Mouse (Mus musculus) right cerebral cortex, postnatal 36 days (tissue): ENCODE measurements around the gene Ccdc74a.
A peak's percentile ranks its signal among the peaks of the same experiment; 100 is the strongest.
"Not testable (repeated sequence)": the region's sequence is repeated elsewhere in the genome, so short reads cannot be mapped to it uniquely, and the experiment has no call there.

Experiments
- DNase-seq, 2 experiments: peaks; one replicate each; pipeline ENCODE4 v3.0.0; 2022; ENCODE audit warnings: low spot score in 2 of 2, mixed read lengths in 1 of 2

Ccdc74a gene

GRCm38 (mm10) chr16:17646310-17647114 lies at the start of gene Ccdc74a:
TSS of gene Ccdc74a (plus strand) at chr16:17646470.
- DNase-seq: peak; percentile 69 to 74

GRCm38 (mm10) chr16:17600944-17601562 lies 45.2 kb upstream of the Ccdc74a start:
- DNase-seq: no peak

DNA sequence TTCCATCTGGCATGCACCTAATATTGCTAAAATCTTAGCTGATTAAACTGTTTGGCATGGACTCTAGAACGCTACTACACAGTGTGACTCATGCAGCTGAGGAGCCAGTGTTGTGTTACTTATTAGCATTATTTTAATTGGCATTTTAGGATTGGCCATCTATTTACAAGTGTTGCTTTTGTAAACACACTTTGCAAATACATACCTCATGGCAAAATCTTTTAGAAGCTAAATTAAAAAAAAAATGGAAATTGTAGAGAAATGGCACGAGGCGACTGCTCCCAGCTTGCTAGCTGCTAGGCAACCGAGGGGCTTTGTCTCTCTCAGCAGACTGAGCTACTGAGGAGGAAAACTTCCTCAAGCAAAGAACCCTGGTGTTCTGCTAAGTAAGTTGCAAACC lies 41.3 kb upstream of the Ccdc74a start:
- DNase-seq: no peak

- DNase-seq: peak in 1 of 2 experiments; percentile 36
These were observed 40.6 kb upstream of the Ccdc74a start for GRCm38 (mm10) chr16:17605684-17606083.

DNA sequence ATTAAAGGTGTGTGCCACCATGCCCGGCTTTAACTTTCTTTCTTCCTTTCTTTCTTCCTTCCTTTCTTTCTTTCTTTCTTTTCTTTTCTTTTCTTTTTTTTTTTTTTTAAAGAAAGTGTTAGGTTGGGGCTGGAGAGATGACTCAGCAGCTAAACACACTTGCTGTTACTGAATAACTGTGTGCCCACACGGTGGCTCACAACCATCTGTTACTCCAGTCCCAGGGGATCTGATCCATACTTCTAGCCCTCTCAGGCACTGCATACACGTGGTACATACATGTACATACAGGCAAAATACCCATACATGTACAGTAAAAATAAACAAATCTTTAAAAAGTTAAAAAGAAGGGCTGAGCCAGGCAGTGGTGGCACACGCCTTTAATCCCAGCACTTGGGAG lies 34.9 kb upstream of the Ccdc74a start:
- peak in 1 of 2 experiments; percentile 34 for DNase-seq

DNA sequence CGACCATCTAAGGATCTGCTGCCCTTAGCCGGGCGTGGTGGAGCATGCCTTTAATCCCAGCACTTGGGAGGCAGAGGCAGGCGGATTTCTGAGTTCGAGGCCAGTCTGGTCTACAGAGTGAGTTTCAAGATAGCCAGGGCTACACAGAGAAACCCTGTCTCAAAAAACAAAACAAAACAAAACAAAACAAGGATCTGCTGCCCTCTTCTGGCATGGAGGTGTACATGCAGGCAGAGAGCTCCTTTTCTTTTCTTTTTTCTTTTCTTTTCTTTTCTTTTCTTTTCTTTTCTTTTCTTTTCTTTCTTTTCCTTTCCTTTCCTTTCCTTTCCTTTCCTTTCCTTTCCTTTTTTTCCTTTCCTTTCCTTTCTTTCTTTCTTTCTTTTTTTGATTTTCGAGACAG lies 31.5 kb upstream of the Ccdc74a start:
- not testable (repeated sequence) for DNase-seq

GRCm38 (mm10) chr16:17616212-17616611 lies 30.1 kb upstream of the Ccdc74a start:
- no peak for DNase-seq

GRCm38 (mm10) chr16:17617922-17618565 lies 28.2 kb upstream of the Ccdc74a start:
- DNase-seq: no peak

GRCm38 (mm10) chr16:17619198-17620105 lies 26.8 kb upstream of the Ccdc74a start, which contains the start of gene Smpd4:
TSS of gene Smpd4 (plus strand) at chr16:17619354.
- DNase-seq: peak; percentile 71 to 82

DNA sequence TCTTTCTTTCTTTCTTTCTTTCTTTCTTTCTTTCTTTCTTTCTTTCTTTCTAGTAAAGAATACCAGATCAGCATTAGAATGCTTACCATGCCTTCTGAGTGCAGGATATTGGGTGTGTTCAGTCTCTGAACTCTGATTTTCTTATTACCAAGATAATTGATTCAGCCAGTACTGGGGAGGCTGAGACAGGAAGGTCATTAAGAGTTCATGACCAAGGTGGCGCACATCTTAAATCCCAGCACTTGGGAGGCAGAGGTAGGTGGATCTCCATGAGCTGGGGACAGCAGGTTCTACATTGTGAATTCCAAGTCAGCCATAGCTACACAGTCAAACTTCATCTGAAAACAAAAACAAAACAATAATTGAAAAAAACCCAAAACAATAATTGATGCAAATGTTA lies 24.3 kb upstream of the Ccdc74a start:
- DNase-seq: no peak

GRCm38 (mm10) chr16:17625488-17626268 lies 20.6 kb upstream of the Ccdc74a start:
- no peak for DNase-seq

DNA sequence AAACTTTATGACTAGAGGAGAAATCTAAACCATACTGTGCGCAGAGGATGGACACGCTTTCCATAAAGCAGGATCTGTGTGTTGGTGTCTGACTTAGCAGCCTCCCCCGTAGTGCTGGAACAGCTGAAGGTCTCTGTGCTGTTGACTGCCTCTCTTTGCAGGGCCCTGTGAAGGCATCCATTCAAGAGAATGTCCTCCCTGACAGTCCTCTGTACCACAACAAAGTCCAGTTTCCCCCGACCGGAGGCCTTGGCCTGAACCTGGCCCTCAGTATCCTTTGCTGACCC lies 20.1 kb upstream of the Ccdc74a start:
- no peak for DNase-seq

GRCm38 (mm10) chr16:17632580-17632979 lies 13.7 kb upstream of the Ccdc74a start:
- no peak for DNase-seq

DNA sequence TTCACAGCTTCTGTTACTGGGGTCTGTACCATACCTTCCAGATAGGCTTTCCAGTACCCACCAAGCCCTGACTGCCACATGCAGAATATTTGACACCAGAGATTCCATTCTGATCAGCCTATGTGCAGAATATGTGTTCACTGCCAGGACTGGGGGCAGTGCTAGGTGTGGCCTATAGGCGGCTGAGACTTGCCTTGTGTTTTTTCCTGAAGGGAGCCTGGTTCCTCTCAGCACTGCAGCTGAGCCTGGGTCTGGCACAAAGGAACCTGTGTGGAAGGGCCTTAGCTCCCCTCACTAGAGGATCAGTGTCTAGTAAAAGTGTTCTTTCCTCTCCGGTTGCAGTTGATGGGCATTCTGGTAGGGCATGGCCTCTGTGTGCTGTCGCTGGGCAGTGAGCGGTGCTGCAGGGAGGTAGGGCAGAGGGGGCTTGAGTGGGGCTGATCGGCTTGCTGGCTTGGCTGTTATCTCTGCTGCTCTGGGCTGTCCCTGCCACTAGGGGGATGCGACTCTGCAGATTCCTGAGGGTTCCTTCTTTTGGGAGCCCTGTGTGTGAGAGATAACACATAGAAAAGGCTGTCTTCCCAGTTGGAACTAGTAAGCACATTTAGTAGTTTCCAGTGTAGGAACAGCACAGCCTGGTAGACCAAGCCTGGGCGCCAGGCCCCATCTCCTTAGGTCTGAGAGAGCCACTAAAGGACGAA lies 12.6 kb upstream of the Ccdc74a start:
- no peak for DNase-seq

DNA sequence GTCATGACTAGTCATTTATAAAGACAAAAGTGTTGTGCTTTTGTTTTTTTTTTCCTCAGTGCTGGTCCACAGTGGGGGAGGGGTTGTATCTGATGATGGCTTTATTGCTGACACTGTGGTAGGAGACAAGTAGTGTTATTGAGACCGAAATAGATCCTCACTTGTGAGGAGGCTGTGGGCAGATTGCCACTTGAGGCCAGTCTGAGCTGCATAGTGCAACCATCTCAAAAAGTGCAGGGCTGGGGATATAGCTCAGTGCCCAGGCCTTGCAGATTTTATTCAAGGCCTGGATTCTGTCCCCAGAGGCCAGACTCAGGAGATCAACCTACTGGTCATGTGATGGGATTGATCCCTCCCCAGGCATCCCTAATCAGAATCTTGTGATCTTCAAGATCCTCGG lies 9.4 kb upstream of the Ccdc74a start:
- no peak for DNase-seq

GRCm38 (mm10) chr16:17637610-17638009 lies 8.7 kb upstream of the Ccdc74a start:
- DNase-seq: no peak

DNA sequence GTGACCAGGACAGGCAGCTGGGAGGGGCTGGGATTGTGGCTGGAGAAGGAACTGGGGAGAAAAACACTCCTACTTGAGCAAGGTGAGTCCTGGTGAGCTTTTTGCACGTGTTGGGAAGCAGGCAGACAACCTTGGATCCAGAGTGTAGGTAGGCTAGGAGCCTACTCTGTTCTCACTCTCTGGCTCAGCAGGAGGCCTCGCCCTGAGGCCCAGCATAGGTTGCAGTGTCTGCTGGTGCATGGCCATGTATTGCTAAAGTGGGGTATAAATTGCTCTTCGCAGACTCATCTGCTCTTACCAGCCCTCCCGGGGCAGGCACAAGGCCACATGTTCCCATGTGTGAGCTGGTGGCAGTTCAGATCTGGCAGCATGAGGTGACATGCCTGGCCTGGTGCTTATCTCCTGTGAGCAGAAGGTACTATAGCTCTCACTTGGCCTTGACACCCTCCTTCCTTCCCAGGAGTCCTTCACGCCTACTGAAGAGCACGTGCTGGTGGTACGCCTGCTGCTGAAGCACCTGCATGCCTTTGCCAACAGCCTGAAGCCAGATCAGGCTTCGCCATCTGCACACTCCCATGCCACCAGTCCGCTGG lies 8.1 kb upstream of the Ccdc74a start:
- no peak for DNase-seq

DNA sequence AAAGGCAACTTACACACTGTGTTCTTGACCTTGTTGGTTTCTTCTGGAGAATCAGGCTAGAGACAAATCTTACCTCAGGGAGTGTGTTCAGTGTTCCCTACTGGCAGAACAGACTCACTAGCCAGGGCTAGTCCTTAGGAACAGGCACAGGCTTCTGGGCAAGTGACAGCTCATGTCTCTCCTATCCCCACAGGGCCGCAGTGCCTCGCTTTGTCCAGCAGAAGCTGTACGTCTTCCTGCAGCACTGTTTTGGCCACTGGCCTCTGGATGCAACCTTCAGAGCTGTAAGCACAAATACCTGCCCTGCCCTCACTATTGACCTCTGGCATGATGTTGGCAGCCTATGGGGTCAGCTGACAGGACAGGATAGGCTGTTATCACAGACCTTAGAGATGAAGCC lies 7.2 kb upstream of the Ccdc74a start:
- DNase-seq: no peak

- no peak for DNase-seq
These were observed 6.3 kb upstream of the Ccdc74a start for GRCm38 (mm10) chr16:17639951-17640350.

GRCm38 (mm10) chr16:17640706-17641105 lies 5.6 kb upstream of the Ccdc74a start:
- DNase-seq: no peak
